Mouse (Mus musculus) megakaryocyte, embryonic 14.5 days (primary cell): Measurements from ENCODE around the gene Cog1.

Experiments used
- FLI1 ChIP-seq: IDR thresholded peaks from 2 replicates; pipeline ENCODE4 v1.6.1; 2012; ENCODE audit warnings: low read length, inconsistent platforms, mixed read lengths
- GATA1 ChIP-seq: IDR thresholded peaks from 3 replicates; pipeline ENCODE4 v1.6.1; 2012; ENCODE audit warnings: mixed read lengths, low read length, inconsistent platforms, borderline replicate concordance

GRCm38 (mm10) chr11:113658763-113659162 lies 9.8 kb downstream of the Cog1 start:
- no peak for TF ChIP-seq GATA1
- TF ChIP-seq FLI1 = no peak
